Mouse (Mus musculus): ENCODE results near the gene Polr1d. TPM values are rescaled to one million over a fixed set of nuclear protein-coding genes. Genes with fewer than 3 reads are reported as not detected.
A peak's percentile ranks its signal among the peaks of the same experiment; 100 is the strongest.

The Polr1d gene
- total RNA-seq (2014; rRNA removed) = 48.5 and 52.1 TPM in 2 replicates
- polyA plus RNA-seq (2012; rRNA removed) = 18.2 and 21.7 TPM in 2 replicates

DNA sequence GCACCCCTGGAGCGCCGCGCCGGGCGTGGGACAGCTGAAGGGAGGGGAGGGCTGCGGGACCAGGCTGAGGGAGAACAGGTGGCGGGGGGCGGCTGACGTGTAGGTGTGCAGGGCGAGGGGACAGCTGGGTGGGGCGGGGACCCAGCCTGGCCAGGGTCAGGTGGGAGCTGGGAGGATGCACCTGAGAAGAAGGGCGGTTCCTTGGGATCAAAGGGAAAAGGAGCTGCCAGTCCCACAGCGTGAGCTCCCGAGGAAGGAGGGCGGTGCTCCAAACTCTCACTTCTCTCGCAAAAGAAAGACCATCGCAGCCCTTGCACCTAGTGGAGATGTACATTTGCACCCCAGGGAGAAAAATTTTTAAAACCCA lies at the start of gene Polr1d:
Gene Polr1d, plus strand, starts transcription at position 252 of the 367 bp plus-strand sequence.
- Histone ChIP-seq H3K9ac (ENCODE audit: low read depth, low read length) (peak within 1 kb of the TSS; percentile 98), H3K4me1 (ENCODE audit: control insufficient read depth, insufficient read depth, low read length) (peaks cover 25% of the 10 kb centered on the region), H3K27ac (replicated peaks; ENCODE audit: insufficient read depth, low read depth, low read length) (peak within 1 kb of the TSS; percentile 83), H3K27me3 (ENCODE audit: control insufficient read depth, insufficient read depth, low read length) (no peaks in the 10 kb centered on the region), H3K36me3 (ENCODE audit: control insufficient read depth, insufficient read depth, low read length) (peaks cover 3% of the 10 kb centered on the region; the same call in 1 of the 2 replicates), H3K4me3 (ENCODE audit: insufficient read depth, low read depth, low read length) (peak within 1 kb of the TSS; percentile 86), H3K79me2 (ENCODE audit: control insufficient read depth, insufficient read depth, low read length) (peaks cover 44% of the 10 kb centered on the region)
- peak; percentile 41 for DNase-seq (ENCODE audit: extremely low read depth, low read depth, low spot score)
- WGBS = 1% methylated on average over 17 of the region's 17 CpGs
- TF ChIP-seq POLR2A (IDR thresholded peaks at IDR 0.05; ENCODE audit: extremely low read depth, insufficient read depth, low read length) (no peak), CTCF (IDR thresholded peaks at IDR 0.05; ENCODE audit: low read depth, low read length) (no peak)

GRCm38 (mm10) chr5:147031281-147031680 lies 45.6 kb upstream of the Polr1d start:
- H3K4me1 ChIP-seq (ENCODE audit: control insufficient read depth, insufficient read depth, low read length) = peaks cover 1% of the 10 kb centered on the region; the same call in 1 of the 2 replicates
- no peak for DNase-seq (ENCODE audit: extremely low read depth, low read depth, low spot score)
- H3K4me3 ChIP-seq (ENCODE audit: insufficient read depth, low read depth, low read length) = no peak overlapping the region
- peaks cover 19% of the 10 kb centered on the region; the same call in 1 of the 2 replicates for H3K79me2 ChIP-seq (ENCODE audit: control insufficient read depth, insufficient read depth, low read length)
- H3K27me3 ChIP-seq (ENCODE audit: control insufficient read depth, insufficient read depth, low read length) = no peaks in the 10 kb centered on the region
- 86% methylated on average over 14 of the region's 14 CpGs for WGBS
- TF ChIP-seq POLR2A (IDR thresholded peaks at IDR 0.05; ENCODE audit: extremely low read depth, insufficient read depth, low read length) (no peak), CTCF (IDR thresholded peaks at IDR 0.05; ENCODE audit: low read depth, low read length) (no peak)
- H3K27ac ChIP-seq (replicated peaks; ENCODE audit: insufficient read depth, low read depth, low read length) = no peak overlapping the region
- H3K36me3 ChIP-seq (ENCODE audit: control insufficient read depth, insufficient read depth, low read length) = peaks cover 34% of the 10 kb centered on the region
- no peak overlapping the region for H3K9ac ChIP-seq (ENCODE audit: low read depth, low read length)

- peaks cover 7% of the 10 kb centered on the region for H3K4me1 ChIP-seq (ENCODE audit: control insufficient read depth, insufficient read depth, low read length)
- H3K9ac ChIP-seq (ENCODE audit: low read depth, low read length) = no peak overlapping the region
- WGBS = 76% methylated on average over 13 of the region's 13 CpGs
- no peaks in the 10 kb centered on the region for H3K27me3 ChIP-seq (ENCODE audit: control insufficient read depth, insufficient read depth, low read length)
- TF ChIP-seq CTCF (IDR thresholded peaks at IDR 0.05; ENCODE audit: low read depth, low read length) (no peak), POLR2A (IDR thresholded peaks at IDR 0.05; ENCODE audit: extremely low read depth, insufficient read depth, low read length) (no peak)
- H3K4me3 ChIP-seq (ENCODE audit: insufficient read depth, low read depth, low read length) = no peak overlapping the region
- no peak for DNase-seq (ENCODE audit: extremely low read depth, low read depth, low spot score)
- H3K36me3 ChIP-seq (ENCODE audit: control insufficient read depth, insufficient read depth, low read length) = peaks cover 23% of the 10 kb centered on the region
- peaks cover 25% of the 10 kb centered on the region for H3K79me2 ChIP-seq (ENCODE audit: control insufficient read depth, insufficient read depth, low read length)
- H3K27ac ChIP-seq (replicated peaks; ENCODE audit: insufficient read depth, low read depth, low read length) = no peak overlapping the region
Measured at GRCm38 (mm10) chr5:147033155-147033554, 43.7 kb upstream of the Polr1d start.

GRCm38 (mm10) chr5:147034283-147034682 lies 42.6 kb upstream of the Polr1d start:
- H3K4me3 ChIP-seq (ENCODE audit: insufficient read depth, low read depth, low read length) = no peak overlapping the region
- 85% methylated on average over 12 of the region's 12 CpGs for WGBS
- H3K36me3 ChIP-seq (ENCODE audit: control insufficient read depth, insufficient read depth, low read length) = peaks cover 16% of the 10 kb centered on the region
- TF ChIP-seq CTCF (IDR thresholded peaks at IDR 0.05; ENCODE audit: low read depth, low read length) = no peak
- TF ChIP-seq POLR2A (IDR thresholded peaks at IDR 0.05; ENCODE audit: extremely low read depth, insufficient read depth, low read length) = no peak
- H3K27ac ChIP-seq (replicated peaks; ENCODE audit: insufficient read depth, low read depth, low read length) = no peak overlapping the region
- DNase-seq (ENCODE audit: extremely low read depth, low read depth, low spot score) = no peak
- H3K27me3 ChIP-seq (ENCODE audit: control insufficient read depth, insufficient read depth, low read length) = no peaks in the 10 kb centered on the region
- H3K4me1 ChIP-seq (ENCODE audit: control insufficient read depth, insufficient read depth, low read length) = peaks cover 7% of the 10 kb centered on the region
- H3K9ac ChIP-seq (ENCODE audit: low read depth, low read length) = no peak overlapping the region
- peaks cover 32% of the 10 kb centered on the region for H3K79me2 ChIP-seq (ENCODE audit: control insufficient read depth, insufficient read depth, low read length)

DNA sequence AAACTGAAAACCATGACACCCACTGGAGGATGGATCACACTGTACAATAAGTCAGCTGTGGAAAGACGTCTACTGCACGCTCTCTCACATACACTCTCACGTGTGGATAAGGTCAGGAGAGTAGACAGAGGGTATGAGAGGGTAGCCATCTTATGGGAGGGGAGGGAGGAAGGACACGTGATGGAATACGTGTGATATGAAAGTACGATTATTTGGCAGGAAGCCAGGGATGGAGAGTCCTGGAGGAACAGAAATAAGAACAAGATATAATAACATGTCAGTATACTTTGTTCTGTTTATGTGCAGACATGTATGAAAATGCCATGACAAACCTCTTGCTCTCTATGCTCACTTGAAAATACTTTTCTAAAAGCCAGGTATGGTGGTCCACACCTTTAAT lies 41.5 kb upstream of the Polr1d start:
- TF ChIP-seq POLR2A (IDR thresholded peaks at IDR 0.05; ENCODE audit: extremely low read depth, insufficient read depth, low read length) (no peak), CTCF (IDR thresholded peaks at IDR 0.05; ENCODE audit: low read depth, low read length) (no peak)
- H3K9ac ChIP-seq (ENCODE audit: low read depth, low read length) = no peak overlapping the region
- DNase-seq (ENCODE audit: extremely low read depth, low read depth, low spot score) = no peak
- H3K27ac ChIP-seq (replicated peaks; ENCODE audit: insufficient read depth, low read depth, low read length) = no peak overlapping the region
- H3K4me1 ChIP-seq (ENCODE audit: control insufficient read depth, insufficient read depth, low read length) = peaks cover 7% of the 10 kb centered on the region
- no peaks in the 10 kb centered on the region for H3K27me3 ChIP-seq (ENCODE audit: control insufficient read depth, insufficient read depth, low read length)
- H3K36me3 ChIP-seq (ENCODE audit: control insufficient read depth, insufficient read depth, low read length) = peaks cover 12% of the 10 kb centered on the region
- no peak overlapping the region for H3K4me3 ChIP-seq (ENCODE audit: insufficient read depth, low read depth, low read length)
- H3K79me2 ChIP-seq (ENCODE audit: control insufficient read depth, insufficient read depth, low read length) = peaks cover 38% of the 10 kb centered on the region
- WGBS = 69% methylated on average over 6 of the region's 6 CpGs

DNA sequence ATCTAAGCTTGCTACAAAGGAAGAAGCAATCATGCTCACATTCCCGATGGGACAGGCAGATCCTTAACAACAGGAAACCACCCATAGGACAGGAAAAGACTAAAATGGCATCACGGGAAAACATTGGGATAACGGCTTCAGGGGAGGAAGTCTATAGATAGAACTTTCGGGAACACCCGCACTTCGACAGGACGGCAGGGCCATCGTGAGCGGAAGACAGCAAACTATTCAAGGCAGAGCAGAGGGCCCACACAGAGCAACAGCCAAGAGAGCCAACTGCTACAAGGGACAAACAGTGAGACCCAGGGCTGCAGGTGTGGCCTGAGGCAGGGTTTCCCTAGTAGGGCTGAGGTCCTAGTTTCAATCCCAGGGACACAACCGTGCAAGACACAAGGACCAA lies 40.8 kb upstream of the Polr1d start:
- Histone ChIP-seq H3K27ac (replicated peaks; ENCODE audit: insufficient read depth, low read depth, low read length) (peak overlapping the region; percentile 71), H3K4me3 (ENCODE audit: insufficient read depth, low read depth, low read length) (no peak overlapping the region), H3K27me3 (ENCODE audit: control insufficient read depth, insufficient read depth, low read length) (no peaks in the 10 kb centered on the region), H3K79me2 (ENCODE audit: control insufficient read depth, insufficient read depth, low read length) (peaks cover 45% of the 10 kb centered on the region), H3K36me3 (ENCODE audit: control insufficient read depth, insufficient read depth, low read length) (peaks cover 8% of the 10 kb centered on the region; the same call in 1 of the 2 replicates), H3K4me1 (ENCODE audit: control insufficient read depth, insufficient read depth, low read length) (peaks cover 7% of the 10 kb centered on the region), H3K9ac (ENCODE audit: low read depth, low read length) (no peak overlapping the region)
- WGBS = 82% methylated on average over 10 of the region's 10 CpGs
- TF ChIP-seq CTCF (IDR thresholded peaks at IDR 0.05; ENCODE audit: low read depth, low read length) (no peak), POLR2A (IDR thresholded peaks at IDR 0.05; ENCODE audit: extremely low read depth, insufficient read depth, low read length) (no peak)
- no peak for DNase-seq (ENCODE audit: extremely low read depth, low read depth, low spot score)
